Mouse (Mus musculus) stomach, postnatal 0 days (tissue): ENCODE data around the gene Ccnj. TPM values are rescaled to one million over a fixed set of nuclear protein-coding genes. Genes with fewer than 3 reads are reported as not detected.

Experiments used
- ATAC-seq: fragments of 200-750 bp; cut with Nextera tagmentation; 2 replicates; pipeline ENCODE4 v1.8.0; 2017; ENCODE audit not compliant: low FRiP score, low TSS enrichment
- DNase-seq: peaks from one replicate; pipeline ENCODE4 v3.0.0-alpha.2; 2016; ENCODE audit warnings: low spot score
- H3K27ac ChIP-seq: fragments of 300-500 bp; sonication (generic); replicated peaks from 2 replicates; pipeline ENCODE4 v1.5.1; 2014; ENCODE audit warnings: mild to moderate bottlenecking, control low read depth
- H3K27me3 ChIP-seq: fragments of 300-500 bp; sonication (generic); 2 replicates; pipeline ENCODE4 v1.6.1; 2014; ENCODE audit warnings: low read length; ENCODE audit not compliant: control insufficient read depth, insufficient read depth
- H3K36me3 ChIP-seq: fragments of 300-500 bp; sonication (generic); 2 replicates; pipeline ENCODE4 v1.6.1; 2014; ENCODE audit warnings: low read length, mixed read lengths; ENCODE audit not compliant: control insufficient read depth, insufficient read depth
- H3K4me1 ChIP-seq: fragments of 300-500 bp; sonication (generic); replicated peaks from 2 replicates; pipeline ENCODE4 v1.6.1; 2014; ENCODE audit warnings: antibody characterized with exemption; ENCODE audit not compliant: control insufficient read depth, insufficient read depth
- H3K4me2 ChIP-seq: fragments of 300-500 bp; sonication (generic); replicated peaks from 2 replicates; pipeline ENCODE4 v1.6.1; 2014; ENCODE audit warnings: low read depth, mild to moderate bottlenecking, control low read depth, moderate library complexity
- H3K4me3 ChIP-seq: fragments of 300-500 bp; sonication (generic); 2 replicates; pipeline ENCODE4 v1.5.1; 2014; ENCODE audit warnings: low read depth, low read length, control low read depth
- H3K9ac ChIP-seq: fragments of 300-500 bp; sonication (generic); 2 replicates; pipeline ENCODE4 v1.6.1; 2014; ENCODE audit warnings: mild to moderate bottlenecking, low read length, control low read depth, mixed read lengths
- H3K9me3 ChIP-seq: fragments of 300-500 bp; sonication (generic); 2 replicates; pipeline ENCODE4 v1.6.1; 2016; ENCODE audit warnings: low read length; ENCODE audit not compliant: control insufficient read depth
- CTCF ChIP-seq: IDR thresholded peaks from 2 replicates; pipeline ENCODE4 v1.5.1; 2016; ENCODE audit warnings: antibody characterized with exemption, low read depth, mild to moderate bottlenecking, moderate library complexity
- EP300 ChIP-seq: optimal IDR thresholded peaks from 2 replicates; pipeline ENCODE3; 2016; ENCODE audit warnings: antibody characterized with exemption
- WGBS: fragments of 180-500 bp; shearing (Covaris S2); extraction: QIAGEN DNeasy Blood & Tissue Kit; methylation state at CpG from one replicate; pipeline ENCODE4 v1.1.7; 2014; 5-methylcytosine and 5-hydroxymethylcytosine counted together
- microRNA-seq: library from miRNA; unstranded; fragments of <30 nt; microRNA quantifications from one replicate; pipeline ENCODE4, GENCODE M21; 2016
- polyA plus RNA-seq: library from polyadenylated mRNA; unstranded; fragments of >200 nt; fragmentation: Nextera tagmentation; extraction: Ambion mirVana; gene quantifications from 2 replicates; pipeline ENCODE4 v1.2.1, GENCODE M21; 2015

Ccnj gene
- polyA plus RNA-seq, 1 experiment from 2014 or later, result 3.0 TPM

DNA sequence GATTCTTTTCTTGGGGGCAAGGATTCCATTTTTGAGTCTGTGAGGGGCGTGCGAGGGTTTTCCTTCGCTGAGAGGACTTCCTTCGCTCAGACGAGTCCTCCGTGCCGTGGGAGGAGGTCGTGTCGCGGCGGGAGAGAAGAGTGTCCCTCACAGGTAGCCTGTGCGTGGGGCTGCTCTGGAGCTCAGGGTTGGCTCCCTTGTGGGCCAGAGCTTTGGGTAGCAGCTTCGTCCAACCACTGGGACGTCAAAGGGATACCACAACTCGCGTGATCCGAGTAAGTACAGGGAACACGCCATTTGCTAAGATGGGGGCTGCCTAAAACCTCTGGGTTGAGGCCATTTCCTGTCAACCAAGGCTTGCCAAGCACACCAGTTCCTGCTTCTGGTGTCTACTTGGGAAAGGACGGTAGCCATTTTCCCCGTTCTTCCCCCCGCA is 63.0 kb downstream of the Ccnj start:
- 53% methylated on average over 21 of the region's 21 CpGs for WGBS
- no peaks in the 10 kb centered on the region for H3K4me1 ChIP-seq
- H3K36me3 ChIP-seq, result no peaks in the 10 kb centered on the region
- H3K27ac ChIP-seq, result peak overlapping the region; percentile 92
- peaks cover 3% of the 10 kb centered on the region; the same call in 1 of the 2 replicates for H3K9me3 ChIP-seq
- peak overlapping the region; percentile 80 for H3K9ac ChIP-seq
- H3K27me3 ChIP-seq, result no peaks in the 10 kb centered on the region
- H3K4me3 ChIP-seq, result peak overlapping the region; percentile 82
- ATAC-seq, result no peak; the same call in 1 of the 2 replicates
- DNase-seq, result no peak
- TF ChIP-seq CTCF (no peak), EP300 (no peak)
- peak overlapping the region; percentile 75 for H3K4me2 ChIP-seq

GRCm38 (mm10) chr19:40894519-40895392 is 63.7 kb downstream of the Ccnj start, which contains the start of gene Zfp518a:
Zfp518a (plus strand) TSS chr19:40894705.
- DNase-seq, result peak; percentile 93
- peak within 1 kb of the TSS; percentile 92 for H3K27ac ChIP-seq
- H3K9ac ChIP-seq, result peak within 1 kb of the TSS; percentile 80
- H3K9me3 ChIP-seq, result peaks cover 3% of the 10 kb centered on the region; the same call in 1 of the 2 replicates
- peak; percentile 95 for ATAC-seq
- TF ChIP-seq EP300, result no peak
- no peak for TF ChIP-seq CTCF
- H3K27me3 ChIP-seq, result no peaks in the 10 kb centered on the region
- H3K4me3 ChIP-seq, result peak within 1 kb of the TSS; percentile 82
- H3K4me2 ChIP-seq, result peak within 1 kb of the TSS; percentile 75
- no peaks in the 10 kb centered on the region for H3K36me3 ChIP-seq
- H3K4me1 ChIP-seq, result no peaks in the 10 kb centered on the region
- 1% methylated on average over 81 of the region's 89 CpGs for WGBS

DNA sequence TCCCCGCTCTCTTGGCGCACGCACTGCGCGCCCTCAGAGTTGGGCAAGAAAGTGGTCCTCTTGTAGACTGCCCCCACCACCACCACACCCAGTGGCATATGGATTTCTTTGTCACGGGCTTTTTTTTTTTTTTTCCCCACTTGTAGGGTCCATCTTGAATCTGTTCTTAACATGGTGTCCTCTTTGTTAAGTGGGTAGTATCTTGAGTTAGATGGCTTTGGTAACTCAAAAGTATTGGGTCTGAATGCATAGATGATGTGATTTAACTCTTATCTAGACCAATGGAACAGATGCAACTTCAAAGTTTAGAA is 64.3 kb downstream of the Ccnj start:
- Histone ChIP-seq H3K27me3 (no peaks in the 10 kb centered on the region), H3K9ac (peak overlapping the region; percentile 80), H3K27ac (peak overlapping the region; percentile 92; the same call in 1 of the 2 replicates), H3K4me3 (peak overlapping the region; percentile 82), H3K4me1 (no peaks in the 10 kb centered on the region), H3K4me2 (peak overlapping the region; percentile 75), H3K36me3 (no peaks in the 10 kb centered on the region), H3K9me3 (peaks cover 3% of the 10 kb centered on the region; the same call in 1 of the 2 replicates)
- DNase-seq, result no peak
- WGBS, result 2% methylated on average over 6 of the region's 6 CpGs
- TF ChIP-seq CTCF (no peak), EP300 (no peak)
- ATAC-seq, result no peak

Small RNAs within 50 kb of the gene (microRNA-seq; reads per million reads assigned to microRNA genes)
- gene Mir8092, result not detected

Other genes starting within 250 kb of the Ccnj start
- 39.1 and 43.0 TPM in 2 replicates for gene Aldh18a1, start 242.8 kb upstream of the Ccnj start, polyA plus RNA-seq
- gene Tctn3, start 219.0 kb upstream of the Ccnj start, polyA plus RNA-seq, result 4.1 and 4.5 TPM in 2 replicates
- 10.0 and 10.8 TPM in 2 replicates for gene Entpd1, start 218.9 kb upstream of the Ccnj start, polyA plus RNA-seq
- gene Cc2d2b, start 82.5 kb upstream of the Ccnj start, polyA plus RNA-seq, result 0.12 and 0.21 TPM in 2 replicates
- gene Zfp518a, start 63.4 kb downstream of the Ccnj start, polyA plus RNA-seq, result 6.1 and 6.8 TPM in 2 replicates
- 8.7 and 9.9 TPM in 2 replicates for gene Blnk, start 163.3 kb downstream of the Ccnj start, polyA plus RNA-seq
- not detected in 2 replicates for gene Dntt, start 198.0 kb downstream of the Ccnj start, polyA plus RNA-seq
- gene Opalin, start 245.8 kb downstream of the Ccnj start, polyA plus RNA-seq, result not detected in 2 replicates